Mouse (Mus musculus): Measurements from ENCODE around the gene Dpf2. TPM values are rescaled to one million over a fixed set of nuclear protein-coding genes. Genes with fewer than 3 reads are reported as not detected.
"Not testable (repeated sequence)": the region's sequence is repeated elsewhere in the genome, so short reads cannot be mapped to it uniquely, and the experiment has no call there.

Gene Dpf2
- total RNA-seq, 2 experiments from 2014 or later, result 75.8 to 96.2 TPM

GRCm38 (mm10) chr19:5910221-5910620 is 2.6 kb downstream of the Dpf2 start:
- no peak for DNase-seq
- intact Hi-C loops (cut with DNase I), result loop anchor here (5.0 kb wide), 2 partner anchors 137 to 152 kb away; partner anchors contain the start of genes Syvn1 and Znhit2

DNA sequence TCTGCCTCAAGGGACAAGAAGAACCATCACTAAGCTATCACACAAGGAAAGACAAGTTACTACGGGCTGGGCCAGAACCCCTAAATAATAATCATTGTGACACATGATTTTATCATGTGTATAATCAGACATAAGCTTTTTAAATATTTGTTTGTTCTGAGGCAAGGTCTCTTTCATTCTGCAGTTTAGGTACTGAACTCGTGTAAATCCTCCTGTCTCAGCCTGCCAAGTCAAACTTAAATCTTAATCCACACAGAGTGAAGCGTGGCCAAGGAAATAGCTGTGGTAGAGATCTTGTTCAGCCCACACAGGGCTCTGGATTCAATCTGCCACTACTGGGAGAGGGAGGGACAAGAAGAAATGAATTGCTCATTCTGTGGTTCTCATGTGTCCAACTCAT is 5.5 kb downstream of the Dpf2 start:
- intact Hi-C loops (cut with DNase I), result no loop called here
- DNase-seq, result no peak

DNA sequence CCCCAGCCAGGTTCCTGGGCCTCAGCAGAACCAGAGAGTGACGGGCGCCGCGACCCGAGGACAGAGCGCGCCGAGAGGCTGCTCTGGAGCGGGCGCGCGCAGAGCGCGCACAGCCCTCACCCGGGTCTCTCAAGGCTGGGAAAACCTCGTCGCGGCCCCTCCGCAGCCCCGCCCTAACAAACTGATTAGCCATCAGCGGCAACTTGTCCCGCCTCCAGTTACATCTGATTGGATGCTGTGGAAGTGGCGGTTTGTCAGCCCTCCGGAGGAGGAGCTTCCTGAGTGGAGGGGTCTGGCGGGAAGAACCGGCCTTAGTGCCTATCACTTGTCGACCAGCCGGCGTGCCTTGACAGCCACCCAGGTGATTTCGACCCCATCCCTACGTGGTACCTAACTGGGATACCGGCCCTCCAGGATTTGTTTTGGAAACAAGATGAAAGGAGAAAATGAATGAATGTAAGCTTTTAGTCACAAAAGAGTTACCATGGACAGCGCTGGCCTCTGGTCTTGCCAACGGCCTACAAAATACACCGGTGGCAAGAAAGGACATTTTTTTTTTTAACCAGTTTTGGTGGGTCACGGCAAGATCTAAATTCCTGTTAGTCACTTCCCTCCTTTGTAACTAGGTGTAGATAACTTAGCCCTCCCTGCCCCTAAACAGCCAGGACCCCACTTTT is 18.7 kb downstream of the Dpf2 start, which contains the start of gene Tigd3:
Gene Tigd3, minus strand, starts transcription at position 148 of the 677 bp plus-strand sequence.
- intact Hi-C loops (cut with DNase I), result no loop called here
- DNase-seq, result peak; percentile 92 to 93

DNA sequence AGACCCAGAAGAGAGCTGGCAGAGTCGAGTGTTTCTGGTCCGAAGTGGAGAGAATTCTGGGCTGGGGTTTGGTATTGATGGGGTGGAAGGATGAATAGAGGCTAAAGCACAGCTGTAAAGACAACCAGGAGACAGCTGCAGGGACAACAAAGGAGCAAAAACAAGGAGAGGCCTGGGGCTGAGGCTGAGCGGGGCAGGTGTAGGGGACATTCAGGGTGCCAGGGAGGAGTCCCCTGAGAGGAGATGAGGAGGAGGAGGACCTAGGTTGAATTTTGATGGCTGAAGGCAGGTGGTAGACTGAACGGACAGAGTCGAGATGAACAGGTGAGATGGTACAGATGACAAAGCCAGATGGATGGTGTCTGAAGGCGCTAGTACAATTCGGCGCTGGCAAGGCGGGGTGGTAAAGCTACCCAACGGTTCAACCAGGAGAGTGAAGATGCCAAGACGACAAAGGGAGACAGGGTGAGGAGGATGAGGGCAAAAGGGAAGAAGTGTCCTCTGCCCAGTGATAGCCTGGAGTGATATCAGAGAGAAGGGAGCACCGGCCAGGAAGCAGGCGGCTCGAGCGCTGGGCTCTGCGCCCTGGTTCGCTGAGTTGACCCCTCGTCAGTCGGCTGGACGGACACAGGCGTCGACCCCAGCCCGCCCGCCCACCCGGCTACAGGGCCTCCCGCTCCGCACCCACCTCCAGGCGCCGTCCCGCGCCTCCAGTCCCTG is 19.4 kb downstream of the Dpf2 start:
- DNase-seq, result no peak
- intact Hi-C loops (cut with DNase I), result no loop called here

- no peak for DNase-seq
- intact Hi-C loops (cut with DNase I), result no loop called here
These were observed 20.1 kb downstream of the Dpf2 start for GRCm38 (mm10) chr19:5892735-5893134.

DNA sequence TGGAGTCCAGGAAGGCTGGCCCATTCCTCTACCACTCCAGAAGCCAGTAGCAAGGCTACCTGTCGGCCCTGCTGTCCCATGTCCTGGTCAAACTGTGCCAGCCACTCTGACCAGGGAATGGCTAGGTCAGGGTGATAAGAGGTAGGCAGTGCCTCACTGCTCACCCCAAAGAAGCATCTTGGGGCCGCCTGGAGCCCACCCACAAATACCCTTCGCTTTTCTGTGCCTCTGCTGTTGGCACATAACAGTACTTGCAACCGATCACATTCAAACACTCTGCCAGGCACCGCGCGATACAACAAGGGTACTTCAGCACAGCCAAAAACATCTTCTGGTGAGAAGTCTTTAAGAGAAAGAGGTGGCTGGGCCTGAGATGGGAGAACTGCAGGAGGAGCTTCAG is 20.5 kb downstream of the Dpf2 start:
- intact Hi-C loops (cut with DNase I), result no loop called here
- DNase-seq, result no peak

DNA sequence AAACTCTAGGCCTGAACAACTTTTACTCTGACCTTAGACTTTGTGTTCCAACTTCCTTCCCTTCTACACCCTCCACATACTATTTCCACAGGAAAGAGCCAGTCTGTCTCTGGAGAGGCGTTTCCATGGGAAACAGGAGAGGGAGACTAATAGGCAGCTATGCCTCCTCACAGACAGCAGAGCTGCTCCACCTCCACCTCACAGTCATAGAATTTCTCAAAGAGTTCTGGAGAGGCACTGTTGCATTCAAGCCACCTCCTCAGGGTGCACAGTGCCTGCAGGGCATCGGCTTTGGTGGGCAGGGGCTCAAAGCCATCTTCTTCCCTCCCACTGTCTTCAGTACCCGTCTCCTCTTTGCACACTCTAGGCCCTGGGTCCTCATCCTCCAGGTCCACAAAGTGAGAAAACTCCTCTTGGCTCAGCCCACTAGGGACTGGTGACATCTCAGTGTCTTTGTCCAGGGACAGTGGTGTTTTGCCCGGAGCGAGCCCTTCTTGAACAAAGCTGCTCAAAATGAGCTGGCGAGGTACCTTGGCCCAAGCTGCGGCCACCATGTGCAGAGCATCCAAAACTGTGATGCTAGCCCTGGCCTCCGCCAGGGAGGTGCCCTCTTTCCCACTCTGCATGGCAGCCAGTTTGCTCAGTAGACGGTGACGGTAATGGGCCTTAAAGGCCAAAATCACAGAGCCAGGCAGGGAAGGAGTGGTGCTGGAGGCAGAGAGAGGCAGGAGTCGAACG is 21.1 kb downstream of the Dpf2 start:
- intact Hi-C loops (cut with DNase I), result no loop called here
- DNase-seq, result no peak

- intact Hi-C loops (cut with DNase I), result no loop called here
These were observed 23.6 kb downstream of the Dpf2 start for GRCm38 (mm10) chr19:5889211-5889610.

GRCm38 (mm10) chr19:5887234-5887815 is 25.5 kb downstream of the Dpf2 start:
- no peak for DNase-seq
- intact Hi-C loops (cut with DNase I), result no loop called here

More at GRCm38 (mm10) chr19:5889211-5889610, 23.6 kb downstream of the Dpf2 start:
- DNase-seq, result no peak

DNA sequence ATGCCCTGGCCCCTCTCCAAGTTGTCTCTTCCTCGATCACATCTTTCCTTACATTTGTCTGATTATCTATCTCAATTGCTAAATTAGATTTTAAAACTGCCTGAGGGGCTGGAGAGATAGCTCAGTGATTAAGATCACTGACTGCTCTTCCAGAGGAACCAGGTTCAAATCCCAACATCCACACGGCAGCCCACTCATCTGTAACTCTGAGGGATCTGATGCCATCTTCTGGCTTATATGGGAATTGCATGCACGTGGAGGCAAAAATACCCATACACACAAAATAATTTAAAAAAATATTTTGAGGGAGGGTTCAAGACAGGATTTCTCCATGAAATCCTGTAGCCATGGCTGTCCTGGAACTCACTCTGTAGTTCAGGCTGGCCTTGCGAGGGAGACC is 27.0 kb downstream of the Dpf2 start:
- DNase-seq, result no peak
- intact Hi-C loops (cut with DNase I), result no loop called here

DNA sequence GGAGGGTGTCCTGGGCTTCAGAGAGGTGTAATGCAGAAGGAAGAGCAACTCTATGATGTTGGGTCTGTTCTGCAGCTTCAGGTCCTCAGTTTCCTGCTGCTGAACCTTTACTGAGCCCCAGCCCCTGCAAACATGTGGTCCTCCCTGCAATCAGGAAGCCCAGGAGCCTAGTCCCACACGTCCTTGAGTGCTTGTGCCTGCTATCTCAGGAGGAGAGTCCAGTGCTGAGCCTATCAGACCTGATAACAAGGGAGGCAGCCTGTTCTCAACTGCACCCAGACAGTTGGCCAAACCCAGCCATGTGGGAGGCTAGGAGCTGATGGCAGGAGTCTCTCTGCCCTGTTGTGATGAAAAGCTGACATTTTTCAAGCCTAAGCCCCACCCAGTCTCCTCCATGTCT is 28.9 kb downstream of the Dpf2 start:
- DNase-seq, result no peak
- intact Hi-C loops (cut with DNase I), result no loop called here

- DNase-seq; intact Hi-C loops (cut with DNase I): not testable (repeated sequence)
These were observed 30.7 kb downstream of the Dpf2 start for GRCm38 (mm10) chr19:5882079-5882478.

GRCm38 (mm10) chr19:5881155-5881554 is 31.7 kb downstream of the Dpf2 start:
- intact Hi-C loops (cut with DNase I), result no loop called here
- DNase-seq, result no peak

GRCm38 (mm10) chr19:5879735-5880134 is 33.1 kb downstream of the Dpf2 start:
- DNase-seq, result no peak
- intact Hi-C loops (cut with DNase I), result no loop called here

DNA sequence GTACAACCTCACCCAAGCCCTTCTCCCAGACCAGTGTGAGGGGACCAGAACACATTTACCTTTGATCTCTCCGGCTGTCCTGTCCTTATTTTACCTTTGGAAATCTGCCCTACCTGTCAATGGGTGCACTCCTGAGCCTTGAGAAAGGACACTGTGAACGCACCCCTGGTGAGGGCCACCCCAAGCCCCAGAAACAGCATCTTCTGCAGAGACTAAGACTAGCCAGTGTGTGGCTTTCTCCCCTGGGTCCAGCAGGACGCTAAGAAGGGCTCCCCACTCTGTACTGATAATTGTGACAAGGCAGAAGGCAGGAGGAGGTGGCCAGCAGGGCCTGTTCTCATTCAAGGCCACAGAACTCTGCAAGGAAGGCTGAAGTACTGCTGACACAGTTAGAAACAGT is 33.9 kb downstream of the Dpf2 start:
- DNase-seq, result no peak
- intact Hi-C loops (cut with DNase I), result loop anchor here (1.0 kb wide), 2 partner anchors 28 to 86 kb away; no protein-coding TSS in a partner anchor

DNA sequence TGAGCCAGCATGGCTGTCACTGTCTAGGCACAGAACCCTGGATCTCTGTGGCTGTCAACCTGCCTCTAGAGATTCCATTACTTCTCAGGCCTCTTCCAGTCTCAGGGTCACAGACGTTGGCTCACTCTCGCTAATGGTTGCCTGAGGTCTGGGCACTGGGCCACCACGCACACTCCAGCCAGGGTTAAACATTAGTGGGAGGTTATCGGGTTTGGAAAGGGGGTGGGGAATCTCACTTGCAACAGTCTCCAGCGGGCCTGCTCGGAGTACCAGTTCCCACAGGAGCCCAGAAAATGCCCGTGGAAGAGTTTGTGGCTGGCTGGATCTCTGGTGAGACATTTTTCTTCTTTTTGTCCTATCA is 34.5 kb downstream of the Dpf2 start:
- intact Hi-C loops (cut with DNase I), result loop anchor here (1.0 kb wide), 2 partner anchors 27 to 85 kb away; no protein-coding TSS in a partner anchor
- peak in 1 of 2 experiments; percentile 25 for DNase-seq

DNA sequence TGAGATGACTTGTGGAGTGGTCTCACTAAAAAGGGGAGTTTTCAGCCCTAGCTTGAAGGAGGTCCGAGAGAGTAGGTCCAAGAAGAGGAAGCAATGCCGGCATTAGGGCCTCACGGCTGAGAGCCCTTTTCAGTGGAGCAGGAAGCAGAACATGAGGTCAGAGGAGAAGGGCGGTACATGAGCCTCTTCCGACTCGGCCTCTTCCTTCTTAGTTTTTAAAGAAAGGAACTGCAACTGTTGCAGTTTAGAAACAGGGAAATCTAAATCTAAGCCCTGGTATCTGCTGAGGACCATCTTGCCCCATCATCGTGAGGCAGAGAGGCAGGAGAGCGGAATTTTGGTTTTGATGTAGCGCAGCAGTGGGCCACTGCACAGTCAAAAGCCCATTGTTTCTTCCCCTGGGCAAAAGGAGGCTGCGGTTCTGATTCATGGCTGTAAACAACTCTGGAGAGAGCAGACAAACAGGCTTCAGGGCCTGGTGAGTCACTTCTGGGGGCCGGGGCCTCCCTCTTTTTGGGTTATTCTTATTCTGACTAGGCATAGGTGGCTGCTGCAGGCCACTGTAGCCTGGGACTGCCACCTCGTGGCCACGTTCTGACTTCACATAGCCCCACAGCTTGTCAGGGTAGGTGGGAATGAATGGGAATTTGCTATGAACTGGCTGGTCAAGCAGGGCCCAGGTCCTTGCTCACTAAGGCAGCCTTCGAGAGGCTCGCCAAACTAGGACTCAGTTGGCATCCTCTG is 35.0 kb downstream of the Dpf2 start, which contains the start of gene Slc25a45:
Gene Slc25a45, plus strand, starts transcription at position 191 of the 744 bp plus-strand sequence.
- peak; percentile 70 to 74 for DNase-seq
- intact Hi-C loops (cut with DNase I), result loop anchor here (1.0 to 2.0 kb wide), 3 partner anchors 26 to 91 kb away; no protein-coding TSS in a partner anchor

DNA sequence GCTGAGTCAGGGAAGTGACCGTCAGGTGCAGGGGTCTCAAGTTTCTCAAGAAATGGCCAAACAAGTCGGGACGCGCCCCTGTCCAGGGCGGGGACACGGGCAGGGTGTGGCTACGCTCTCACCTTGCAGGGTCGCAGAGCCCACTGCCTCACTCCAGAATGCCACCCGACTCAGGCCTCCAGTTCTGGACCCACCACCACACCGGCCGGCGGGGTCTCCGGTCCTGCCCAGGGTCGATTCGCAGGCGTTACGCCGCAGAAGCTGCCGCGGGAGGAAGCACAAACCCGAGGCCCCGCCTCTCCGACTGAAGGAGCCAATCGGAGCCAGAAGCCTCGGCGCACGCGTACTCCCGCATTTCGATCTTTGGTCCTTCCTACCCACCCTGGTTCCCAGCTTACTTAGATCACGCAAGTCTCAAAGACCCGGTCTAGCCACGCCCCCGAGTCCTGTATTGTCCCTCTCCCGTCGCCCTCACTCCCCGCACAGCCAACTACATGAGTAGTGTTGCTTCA is 37.8 kb downstream of the Dpf2 start, which contains the start of gene Frmd8:
Gene Frmd8, minus strand, starts transcription at position 306 of the 512 bp plus-strand sequence.
- intact Hi-C loops (cut with DNase I), result no loop called here

DNA sequence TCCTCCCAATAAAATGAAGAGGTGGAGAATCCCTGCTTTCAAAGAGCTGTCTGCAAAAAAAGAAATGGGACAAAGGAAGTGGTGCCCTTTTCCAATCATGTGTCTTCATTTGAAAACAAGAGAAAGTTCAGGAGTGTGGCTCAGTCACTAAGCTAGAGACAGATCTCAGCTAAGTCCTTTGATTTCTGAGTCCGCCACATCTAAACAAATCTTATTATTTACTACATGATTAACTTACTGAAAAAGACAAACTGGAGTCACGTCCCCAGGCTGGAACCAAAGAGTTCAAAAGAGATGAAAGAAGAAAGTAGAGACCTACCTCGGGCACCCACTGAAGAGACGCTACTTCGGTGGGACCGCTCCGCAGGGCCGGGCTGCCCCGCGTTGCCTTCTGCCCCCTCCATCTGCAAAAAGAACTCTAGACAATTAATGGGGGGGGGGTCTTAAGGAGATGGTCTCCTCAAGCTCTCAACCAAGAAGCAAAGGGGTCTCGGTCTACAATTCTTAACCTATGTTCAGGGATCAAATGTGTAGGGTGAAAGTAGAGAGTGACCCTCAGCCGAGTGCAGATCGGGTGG is 38.3 kb downstream of the Dpf2 start:
- no peak for DNase-seq
- intact Hi-C loops (cut with DNase I), result no loop called here

More for the DNA sequence above, 37.8 kb downstream of the Dpf2 start, which contains the start of gene Frmd8:
- peak; percentile 93 to 94 for DNase-seq

Measured in heart, postnatal 36 days (tissue).